Mouse (Mus musculus) ovary, postnatal 36 days (tissue): ENCODE measurements around the gene Zfp933.
"Not testable (repeated sequence)": the region's sequence is repeated elsewhere in the genome, so short reads cannot be mapped to it uniquely, and the experiment has no call there.

Experiments
- DNase-seq: peaks from one replicate; pipeline ENCODE4 v3.0.0; 2022; ENCODE audit warnings: low spot score, mixed read lengths

The Zfp933 gene

DNA sequence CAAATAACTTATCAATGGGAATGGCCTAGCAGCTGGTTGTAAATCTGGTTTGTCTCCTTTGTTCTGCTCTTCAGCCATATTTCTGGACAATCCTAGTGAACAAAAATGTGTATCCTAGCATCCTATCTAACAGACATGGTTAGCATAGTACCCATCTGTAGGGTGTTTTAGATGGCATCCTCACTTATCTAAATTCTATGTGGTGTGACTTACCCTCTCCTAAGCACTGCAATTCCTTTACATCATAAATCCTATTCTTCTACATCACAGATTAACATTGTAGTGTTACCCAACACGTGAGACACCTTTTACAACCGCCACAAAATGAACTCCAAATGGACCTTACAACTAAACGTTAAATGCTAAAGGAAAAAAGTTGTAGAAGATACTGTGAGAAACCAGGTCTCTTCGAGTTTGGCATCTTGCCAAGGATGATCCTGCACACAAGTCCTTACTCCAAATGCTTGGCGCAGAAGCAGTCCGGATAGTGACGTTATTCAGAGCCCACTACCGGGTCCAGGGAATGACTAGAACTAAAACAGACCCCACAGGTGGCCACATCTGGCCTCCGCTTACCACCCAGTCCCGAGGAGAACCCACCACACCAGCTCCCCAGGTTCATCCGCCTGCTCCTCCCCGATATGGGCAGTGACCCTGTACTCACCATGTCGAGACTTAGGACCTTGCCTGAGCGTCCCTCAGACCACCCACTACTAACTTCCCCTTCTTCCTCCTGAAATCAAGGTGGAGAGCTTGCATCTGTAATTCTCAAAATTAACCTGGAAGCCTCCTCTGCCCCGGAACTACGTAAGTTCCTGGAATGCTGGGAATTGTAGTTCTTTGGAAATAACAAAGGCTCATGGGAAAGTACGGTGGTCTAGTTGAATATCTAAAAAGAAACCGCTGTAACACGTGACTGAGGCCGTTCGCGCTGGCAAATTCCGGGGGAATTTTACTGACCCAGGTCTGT is at the start of gene Zfp933:
Gene Zfp933 (minus strand): TSS at position 753 of the 970 bp plus-strand sequence.
- peak; percentile 36 for DNase-seq

DNA sequence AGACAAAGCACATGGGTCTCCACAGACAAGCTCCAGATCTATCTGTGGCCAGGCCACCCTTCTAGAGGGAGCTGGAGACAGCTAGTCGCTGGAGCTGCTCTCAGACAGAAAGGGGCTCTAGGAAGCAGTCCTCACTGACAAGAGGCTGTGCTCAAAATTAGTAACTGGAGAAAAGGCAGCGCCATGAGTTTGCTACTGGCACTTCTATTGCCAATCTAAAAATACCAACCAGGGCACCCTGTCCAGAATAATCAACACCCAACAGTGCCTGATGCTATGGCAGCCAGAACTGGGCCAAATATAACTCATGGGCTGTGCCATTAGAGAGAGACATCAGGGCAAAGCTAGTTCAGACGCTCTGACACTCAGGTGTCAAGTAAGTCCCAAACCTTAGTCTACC is 49.2 kb upstream of the Zfp933 start:
- DNase-seq = no peak

DNA sequence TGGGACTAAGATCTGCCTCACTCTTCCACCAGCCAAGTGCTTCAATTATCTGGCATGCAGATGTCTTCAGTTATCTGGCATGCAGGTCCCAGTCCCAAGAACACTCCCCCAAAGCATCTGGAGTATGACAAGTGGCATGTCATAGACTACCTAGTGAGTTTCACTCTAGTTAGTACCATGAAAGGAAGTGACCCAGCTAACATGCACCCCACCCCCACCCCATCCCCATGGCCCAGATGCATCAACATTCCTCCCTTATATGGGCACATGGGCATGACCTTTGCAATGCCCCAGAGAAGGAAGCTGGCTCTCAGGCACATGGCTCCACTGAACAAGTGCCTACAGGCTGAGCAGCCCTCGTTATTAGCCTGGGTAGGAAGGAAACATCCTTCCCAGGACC is 48.2 kb upstream of the Zfp933 start:
- DNase-seq = no peak

DNA sequence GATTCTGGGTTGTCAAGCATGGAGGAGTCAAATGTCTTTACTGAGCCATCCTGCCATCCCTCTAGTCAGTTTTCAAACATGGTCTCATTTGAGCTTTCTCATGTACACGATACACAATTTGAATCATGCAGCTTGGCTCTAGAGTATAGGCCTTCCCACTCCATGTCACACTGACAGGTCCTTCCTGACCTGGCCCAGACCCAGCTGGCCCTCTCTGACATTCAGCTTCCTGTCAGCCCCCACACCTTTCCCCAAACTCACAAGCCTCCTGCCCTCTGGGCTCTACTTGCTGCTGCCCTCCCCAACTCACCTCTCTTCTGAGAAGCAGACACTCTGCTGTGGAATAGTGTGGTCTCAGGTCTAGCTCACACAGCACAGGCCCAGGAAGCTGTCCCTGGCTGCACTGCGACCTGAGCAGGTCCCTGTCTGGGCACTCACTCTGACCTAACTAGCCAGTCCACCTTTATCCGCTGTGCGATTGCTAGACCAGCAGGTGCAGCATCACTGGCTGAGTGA is 47.7 kb upstream of the Zfp933 start:
- no peak for DNase-seq

DNA sequence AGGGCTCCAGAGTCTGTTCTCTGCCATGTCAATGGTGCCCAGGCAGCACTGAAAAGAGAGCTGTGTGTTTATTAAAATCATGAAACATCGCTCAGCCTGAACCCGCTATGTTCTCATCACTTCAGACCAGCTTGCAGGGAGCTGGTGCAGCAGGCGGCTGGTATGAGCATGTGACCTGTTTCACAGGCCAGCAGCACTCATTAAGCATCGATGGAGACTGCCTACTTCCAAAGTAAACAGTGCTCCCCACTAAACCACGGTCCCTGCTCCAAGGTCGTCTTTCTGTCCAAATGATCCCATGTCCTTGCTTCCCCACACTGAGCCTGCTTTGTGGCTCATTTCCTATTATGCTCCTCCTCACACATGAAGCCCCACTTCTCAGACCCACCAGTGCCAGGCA is 42.2 kb upstream of the Zfp933 start:
- DNase-seq = no peak

DNA sequence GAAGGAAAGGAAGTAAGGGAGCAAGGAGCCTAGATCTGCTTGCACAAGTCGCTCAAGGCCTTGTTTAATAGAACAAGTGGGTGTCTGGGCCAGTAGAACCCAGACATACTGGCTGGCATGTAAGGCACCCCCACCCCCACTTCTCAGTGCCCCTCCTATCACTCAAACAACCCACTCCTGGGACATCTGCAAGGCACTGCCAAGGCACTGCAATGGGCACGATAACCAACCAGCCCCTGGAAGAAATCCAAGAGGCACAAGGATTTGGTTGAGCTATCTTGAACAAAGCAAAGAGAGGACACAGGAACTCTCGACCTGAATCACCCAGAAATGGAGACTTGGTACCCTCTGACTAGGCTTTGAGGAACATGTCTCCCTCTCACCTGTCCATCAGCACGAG is 40.1 kb upstream of the Zfp933 start:
- no peak for DNase-seq

DNA sequence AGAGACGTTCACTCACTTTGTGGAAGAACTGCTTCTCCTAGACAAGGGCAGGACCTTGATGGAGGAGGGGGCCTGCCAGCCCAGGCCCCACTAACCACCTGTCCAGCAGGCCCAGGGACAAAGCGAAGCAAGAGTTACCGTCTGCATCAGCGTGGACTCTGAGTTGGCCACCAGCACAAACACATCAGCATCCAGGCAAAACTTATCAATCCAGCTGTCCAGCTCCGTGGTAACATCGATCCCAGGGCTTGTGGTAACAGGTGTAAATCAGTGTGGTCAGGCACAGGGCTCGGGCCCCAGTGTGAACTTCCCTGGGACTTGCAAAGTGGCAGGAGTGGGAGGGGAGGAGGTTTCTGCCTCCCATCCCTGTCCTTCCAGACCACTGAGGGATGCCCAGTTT is 39.1 kb upstream of the Zfp933 start:
- no peak for DNase-seq

DNA sequence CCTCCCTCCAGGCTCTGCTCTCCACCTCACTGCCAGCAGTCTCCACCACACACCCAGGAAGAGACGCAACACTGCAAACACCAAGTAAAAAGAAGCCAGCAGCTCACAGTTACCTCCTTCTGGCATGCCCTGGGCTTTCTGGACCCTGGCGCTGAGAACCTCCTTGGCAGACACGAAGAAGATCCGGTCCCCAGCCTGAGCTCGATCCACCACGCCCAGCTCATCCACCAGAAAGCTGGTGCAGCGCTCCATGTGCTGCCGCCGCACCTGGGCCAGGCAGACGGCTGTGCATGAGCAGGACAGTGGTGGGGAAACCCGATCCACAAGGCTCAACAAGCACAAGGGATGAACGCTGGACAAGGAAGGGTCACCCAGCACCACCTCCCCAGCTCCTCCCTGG is 38.0 kb upstream of the Zfp933 start:
- no peak for DNase-seq

DNA sequence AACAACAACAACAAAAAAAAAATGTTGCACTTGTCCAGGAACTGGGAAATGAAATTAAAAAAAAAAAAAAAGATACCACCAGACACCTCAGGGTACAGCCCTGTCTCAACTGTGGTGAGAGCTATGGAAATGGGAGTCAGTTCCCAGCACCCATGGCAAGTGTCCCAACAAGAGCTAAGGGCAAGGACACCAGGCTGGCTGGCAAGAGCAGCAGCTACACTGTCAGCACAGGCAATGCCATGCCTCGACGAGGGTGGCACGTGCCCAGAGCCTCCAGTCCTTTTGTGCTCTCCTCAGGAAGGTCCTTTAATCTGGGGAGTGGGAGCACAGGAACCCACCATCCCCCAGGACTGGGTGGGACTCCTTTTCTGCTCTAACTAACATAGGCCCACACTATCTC is 36.0 kb upstream of the Zfp933 start:
- DNase-seq = no peak

DNA sequence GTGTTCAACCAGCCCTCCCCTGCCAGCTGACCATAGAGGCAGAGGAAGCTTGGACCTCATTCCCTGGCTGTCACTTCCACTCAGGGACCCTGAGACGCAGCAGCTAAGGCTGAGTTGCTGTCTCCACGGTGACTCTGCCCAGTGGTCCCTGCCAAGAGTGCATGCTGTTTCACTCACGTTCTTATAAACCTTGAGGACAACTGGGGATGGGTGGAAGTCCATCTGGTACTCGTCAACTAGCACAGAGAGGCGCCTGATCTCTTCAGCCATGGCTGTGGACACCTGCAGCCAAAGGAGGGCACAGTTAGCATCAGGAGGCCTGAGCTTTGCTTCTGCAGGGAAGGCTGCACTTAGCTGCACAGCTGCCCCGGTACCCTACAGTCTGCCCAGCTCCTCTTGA is 34.9 kb upstream of the Zfp933 start:
- DNase-seq = no peak

DNA sequence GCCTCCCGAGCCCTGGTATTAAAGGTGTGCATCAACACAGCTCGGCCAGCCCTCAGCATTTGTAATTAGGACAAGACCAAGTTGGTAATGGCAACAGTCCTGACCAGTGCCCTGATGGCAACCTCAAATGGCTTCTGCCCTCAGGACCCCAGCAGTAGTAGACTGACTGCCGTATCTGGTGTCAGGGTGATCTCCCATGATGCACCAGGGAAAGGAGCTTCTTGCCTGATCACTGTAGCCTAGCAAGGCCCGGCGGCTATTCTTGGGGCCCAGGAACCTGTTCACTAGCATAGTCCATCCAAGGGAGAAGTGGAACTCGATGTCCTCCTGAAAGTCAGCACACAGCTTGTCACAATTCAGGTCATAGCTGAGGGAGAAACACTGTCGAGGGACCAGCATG is 33.6 kb upstream of the Zfp933 start:
- DNase-seq = no peak

DNA sequence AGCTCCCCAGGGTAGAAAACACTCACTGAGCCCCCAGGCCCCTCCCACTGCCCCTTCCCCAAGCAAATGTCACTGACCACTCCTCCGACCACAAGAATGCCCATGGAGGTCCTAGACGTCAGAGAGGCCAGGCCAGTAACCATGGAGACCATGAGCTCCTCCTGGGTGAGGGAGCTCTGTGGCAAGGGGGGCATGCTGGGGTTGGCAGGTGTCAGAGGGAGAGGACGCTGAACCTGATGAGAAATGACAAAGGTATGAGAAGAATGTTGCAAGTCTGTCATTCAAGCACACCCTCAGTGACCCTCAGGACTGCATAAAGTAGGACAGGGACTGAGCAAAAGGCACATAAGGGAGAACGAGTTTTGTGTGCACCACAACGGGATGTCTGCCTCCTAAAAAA is 31.7 kb upstream of the Zfp933 start:
- no peak for DNase-seq

DNA sequence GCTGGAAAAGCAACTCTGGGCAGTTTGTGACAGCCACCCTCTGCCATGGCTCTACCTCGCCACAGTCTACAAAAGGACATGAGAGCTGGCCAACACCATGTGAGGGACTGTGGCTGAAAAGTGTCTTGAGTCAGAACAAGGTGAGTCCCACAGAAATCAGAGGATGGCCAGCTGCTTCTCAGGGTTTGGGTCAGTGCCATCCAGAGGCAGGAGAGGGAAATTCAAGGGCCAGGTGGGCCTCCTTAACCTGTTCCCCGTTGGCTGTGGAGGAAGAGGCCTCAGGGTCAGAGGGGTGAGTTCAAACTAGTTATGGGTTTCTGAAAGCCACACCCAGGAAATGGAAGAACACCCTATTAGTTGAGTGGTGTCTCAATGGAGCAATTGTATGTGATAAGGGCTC is 31.3 kb upstream of the Zfp933 start:
- DNase-seq = no peak

DNA sequence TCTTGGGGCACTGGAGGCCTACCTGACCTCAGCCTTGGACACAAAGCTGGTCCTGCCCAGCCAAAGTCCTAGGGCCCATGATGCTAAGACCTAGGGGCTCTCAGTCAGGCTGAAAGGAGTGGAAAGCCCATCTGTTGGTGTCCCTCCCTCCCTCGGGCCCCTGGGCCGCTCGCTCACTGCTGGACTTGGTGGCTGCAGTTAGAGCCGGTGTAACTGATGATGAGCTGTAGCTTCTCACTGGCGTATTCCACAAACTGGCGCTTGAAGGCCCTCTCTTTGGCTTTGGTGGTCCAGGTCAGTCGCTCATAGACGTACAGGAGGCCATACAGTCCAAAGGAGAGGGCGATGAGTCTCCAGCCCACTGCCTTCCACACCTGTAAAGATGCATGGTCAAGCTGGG is 30.4 kb upstream of the Zfp933 start:
- no peak for DNase-seq

DNA sequence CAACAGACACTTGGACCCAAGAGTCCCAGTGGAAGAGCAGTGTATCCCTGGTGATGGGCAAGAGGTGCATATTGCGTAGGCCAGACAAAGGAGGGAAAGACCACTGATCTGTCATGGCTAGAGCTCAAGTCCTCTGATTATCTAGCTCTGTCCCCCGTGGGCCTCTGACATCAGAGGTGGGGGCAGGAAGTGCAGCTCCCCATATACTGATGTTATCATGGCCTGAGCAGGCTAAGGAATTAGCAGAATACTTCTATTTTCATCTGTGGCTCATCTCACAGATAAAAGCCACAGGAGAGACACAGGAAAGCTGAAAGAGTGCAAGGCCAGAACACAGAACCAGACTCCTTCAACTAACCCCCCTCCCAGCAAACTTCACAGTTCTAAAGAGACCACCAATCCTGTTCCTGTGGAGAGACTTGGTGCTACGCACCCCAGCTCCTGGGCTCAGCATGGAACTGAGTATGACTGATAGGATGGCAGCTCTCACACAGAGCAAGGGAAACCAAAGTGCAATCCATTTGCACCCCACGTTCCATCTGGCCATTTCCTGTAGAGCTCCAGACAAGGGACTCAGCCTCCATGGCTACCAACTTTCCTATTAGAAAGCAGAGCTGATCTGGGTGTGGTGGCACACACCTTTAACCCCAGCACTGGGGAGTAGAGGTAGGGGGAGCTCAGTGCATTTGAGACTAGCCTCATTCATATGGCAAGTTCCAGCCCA is 27.8 kb upstream of the Zfp933 start:
- DNase-seq = no peak

DNA sequence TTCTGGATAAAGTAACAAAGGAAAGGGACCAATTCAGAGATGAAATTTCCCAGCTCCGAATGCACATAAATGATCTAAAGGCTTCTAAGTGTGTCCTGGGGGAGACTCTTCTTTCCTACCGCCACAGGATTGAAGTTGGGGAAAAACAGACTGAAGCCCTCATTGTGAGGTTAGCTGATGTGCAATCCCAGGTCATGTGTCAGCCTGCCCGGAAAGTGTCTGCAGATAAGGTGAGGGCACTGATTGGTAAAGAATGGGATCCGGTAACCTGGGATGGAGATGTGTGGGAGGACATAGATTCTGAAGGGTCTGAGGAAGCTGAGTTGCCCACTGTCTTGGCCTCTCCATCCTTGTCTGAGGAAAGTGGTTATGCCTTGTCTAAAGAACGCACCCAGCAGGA is 21.1 kb upstream of the Zfp933 start:
- no peak for DNase-seq

DNA sequence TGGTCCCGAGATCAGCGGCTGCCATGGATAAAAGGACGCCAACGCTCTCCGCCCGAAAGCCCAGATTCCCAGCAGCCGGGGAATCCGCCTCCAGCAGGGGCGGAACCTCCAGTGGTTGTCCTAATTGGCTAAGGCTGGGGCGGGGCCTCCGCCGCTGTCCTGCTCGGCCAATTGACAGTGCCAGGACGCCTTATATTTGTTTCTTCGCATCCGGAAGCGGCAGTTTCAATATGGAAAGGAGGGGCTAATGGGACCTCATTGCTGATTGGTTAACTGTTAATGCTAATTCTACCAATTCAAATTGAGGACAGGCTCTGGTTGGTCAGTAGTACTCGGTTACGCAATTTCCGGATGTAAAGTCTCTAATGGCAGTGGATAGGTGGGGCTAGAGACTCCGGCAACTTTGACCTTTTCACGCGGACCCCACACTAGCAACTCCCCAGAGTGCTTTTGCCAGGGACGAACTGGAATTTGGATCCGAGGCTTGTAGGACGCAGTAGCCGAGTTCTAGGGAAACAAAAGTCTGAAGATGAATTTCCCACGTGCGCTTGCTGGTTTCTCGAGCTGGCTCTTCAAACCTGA is 20.4 kb upstream of the Zfp933 start, which contains the start of the genes Miip and Fv1:
Gene Miip (minus strand): TSS at position 367 of the 582 bp plus-strand sequence.
Gene Fv1 (plus strand): TSS at position 530 of the 582 bp plus-strand sequence.
- peak; percentile 90 for DNase-seq

DNA sequence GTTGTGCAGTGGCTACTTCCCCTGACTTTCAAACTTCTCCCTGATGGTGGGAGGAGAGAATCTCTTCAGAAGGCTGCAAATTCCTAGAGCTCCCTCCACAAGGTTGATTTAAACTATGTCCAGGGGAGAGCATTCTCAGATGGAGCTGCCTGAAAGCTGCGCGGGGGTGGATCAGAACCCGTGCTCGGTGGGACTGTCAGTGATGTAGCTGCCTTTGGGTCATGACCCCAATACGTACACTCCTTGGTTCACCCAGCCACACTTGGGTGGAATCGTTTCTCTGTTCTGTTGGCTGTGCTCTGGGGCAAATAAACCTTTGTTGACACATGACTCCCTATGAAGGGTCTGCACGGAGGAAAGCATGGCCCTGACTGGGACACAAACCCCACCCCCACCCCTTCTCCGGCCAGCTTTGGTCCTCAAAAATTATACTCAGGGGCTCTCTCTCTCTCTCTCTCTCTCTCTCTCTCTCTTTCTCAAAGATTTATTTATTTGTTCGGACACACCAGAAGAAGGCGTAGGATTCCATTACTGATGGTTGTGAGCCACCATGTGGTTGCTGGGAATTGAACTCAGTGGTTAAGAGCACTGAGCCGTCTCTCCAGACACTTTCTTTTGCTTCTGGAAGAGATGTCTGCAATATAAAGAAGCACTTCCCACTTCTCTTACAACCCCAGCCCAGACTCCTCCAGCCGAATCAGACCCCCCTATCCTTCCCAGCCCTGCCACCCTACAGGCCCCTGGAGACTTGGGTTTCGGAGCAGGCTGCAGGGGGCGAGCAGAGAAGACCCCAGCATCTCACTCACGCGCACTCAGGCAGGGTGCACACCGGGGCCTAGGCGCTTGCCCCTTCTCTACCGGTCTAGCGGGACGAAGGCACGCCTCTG is 19.6 kb upstream of the Zfp933 start:
- DNase-seq = no peak

DNA sequence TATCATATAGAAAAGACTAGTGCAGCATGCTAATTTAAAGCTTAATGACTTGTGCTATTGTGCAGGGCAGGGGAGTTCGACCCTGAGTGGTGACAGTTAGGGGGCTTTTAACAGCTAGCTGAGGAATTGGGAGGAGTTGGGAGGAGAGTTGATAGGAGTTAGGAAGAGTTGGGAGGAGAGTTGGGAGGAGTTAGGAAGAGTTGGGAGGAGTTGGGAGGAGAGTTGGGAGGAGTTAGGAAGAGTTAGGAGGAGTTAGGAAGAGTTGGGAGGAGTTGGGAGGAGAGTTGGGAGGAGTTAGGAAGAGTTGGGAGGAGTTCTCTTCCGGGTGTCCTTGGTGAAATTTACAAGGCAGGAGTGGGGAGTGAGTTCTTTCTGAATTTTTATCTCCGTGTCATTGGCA is 18.6 kb upstream of the Zfp933 start:
- not testable (repeated sequence) for DNase-seq

DNA sequence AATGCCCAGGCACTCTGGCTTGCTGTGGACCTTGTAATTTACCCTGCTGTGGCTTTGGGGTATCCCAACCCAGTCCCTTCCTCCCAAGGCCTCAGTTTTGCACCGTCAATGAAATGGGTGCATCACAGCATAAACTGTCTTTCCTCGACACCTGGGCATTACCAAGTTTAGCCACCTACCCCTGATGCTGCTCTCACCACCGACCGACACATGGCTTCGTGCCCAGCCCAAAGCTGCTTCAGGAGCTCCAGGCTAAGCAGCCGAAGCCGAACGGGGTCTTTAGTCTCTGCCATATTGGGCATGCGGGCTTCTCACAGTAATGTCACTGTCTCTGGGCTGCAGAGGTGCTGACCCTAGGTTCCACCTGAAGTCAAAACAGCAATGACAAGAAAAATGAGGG is 17.9 kb upstream of the Zfp933 start:
- DNase-seq = no peak

DNA sequence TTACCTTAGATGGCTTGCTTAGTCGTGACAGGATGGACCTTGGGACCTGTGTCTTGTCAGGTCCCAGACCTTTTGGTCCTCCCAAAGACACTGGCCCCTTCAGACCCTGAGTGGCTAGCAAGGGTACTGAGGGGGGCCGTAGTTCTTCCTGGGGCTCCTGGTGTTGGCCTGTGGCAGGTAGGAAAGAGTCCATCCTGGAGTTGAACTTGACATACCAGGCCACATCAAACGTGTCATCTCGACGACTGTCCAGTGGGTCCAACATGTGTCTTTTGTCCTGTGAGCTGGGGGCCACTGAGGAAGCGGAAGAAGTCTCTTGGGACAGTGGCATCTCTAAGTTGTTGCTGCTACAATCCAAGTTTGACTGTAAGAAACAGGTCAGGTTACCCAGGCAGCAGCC is 17.5 kb upstream of the Zfp933 start:
- DNase-seq = no peak

DNA sequence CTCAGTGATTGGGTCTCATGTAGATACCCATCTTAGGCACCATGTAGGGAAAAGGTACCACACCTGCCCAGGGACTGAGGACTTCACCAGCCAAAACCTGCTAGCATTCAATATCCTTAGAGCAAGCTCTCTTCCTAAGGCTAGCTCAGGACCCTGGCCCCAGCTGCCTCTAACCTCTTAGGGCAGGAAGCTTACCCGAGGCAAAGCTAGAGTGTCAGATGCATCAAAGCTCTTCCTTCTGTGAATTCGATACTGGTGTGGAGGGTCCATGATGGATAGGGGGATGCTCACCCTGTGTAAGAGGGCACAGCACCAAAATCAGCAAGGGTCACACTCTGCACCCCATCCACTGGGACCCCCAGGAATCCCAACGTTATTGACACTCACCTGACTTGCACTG is 13.9 kb upstream of the Zfp933 start:
- DNase-seq = no peak
